Mouse (Mus musculus): ENCODE measurements at regions not wholly inside any gene's neighbourhood (a gene's known extent, or its start where the extent isn't known, plus 50 kb on each side); places are given as distances from the start of the nearest gene placed in this dataset.

GRCm38 (mm10) chr12:16210111-16210510, 393.4 kb upstream of the Trib2 start:
- intact Hi-C loops (cut with DNase I), result no loop called here
- DNase-seq, result no peak

GRCm38 (mm10) chr12:16204941-16205340, 388.2 kb upstream of the Trib2 start:
- DNase-seq, result no peak
- intact Hi-C loops (cut with DNase I), result no loop called here

GRCm38 (mm10) chr12:16196917-16197316, 380.2 kb upstream of the Trib2 start:
- DNase-seq, result no peak
- intact Hi-C loops (cut with DNase I), result no loop called here

DNA sequence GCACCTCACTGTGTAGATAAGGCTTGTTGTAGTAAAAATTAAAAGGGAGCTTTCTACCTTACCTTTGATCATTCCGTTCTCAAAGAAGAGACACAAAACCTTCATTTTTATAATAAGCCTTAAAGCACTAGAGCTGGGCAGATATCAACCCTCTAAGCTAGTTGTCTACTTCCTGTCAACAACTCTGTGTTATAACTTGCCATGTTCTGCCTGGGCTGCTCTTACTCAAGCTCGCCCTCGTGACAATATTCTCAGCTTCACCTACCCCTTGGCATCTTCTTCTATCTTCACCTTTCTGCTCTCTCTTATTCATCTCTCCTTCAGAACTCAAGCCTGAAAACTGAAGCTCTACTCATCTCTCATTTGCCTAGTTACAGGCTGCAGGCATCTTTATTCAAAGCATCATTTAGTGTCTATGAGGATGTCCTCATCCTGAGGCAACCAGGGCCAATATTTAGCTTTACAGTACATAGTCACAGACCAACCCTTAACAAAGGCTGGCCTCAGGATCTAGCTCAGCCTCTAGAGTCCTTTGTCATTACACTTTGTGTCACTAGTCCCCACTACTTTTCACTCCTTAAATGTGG, 375.2 kb upstream of the Trib2 start:
- intact Hi-C loops (cut with DNase I), result no loop called here

GRCm38 (mm10) chr12:16190706-16191105, 374.0 kb upstream of the Trib2 start:
- DNase-seq, result peak in 1 of 2 experiments; percentile 34

More for the DNA sequence above, 375.2 kb upstream of the Trib2 start:
- no peak for DNase-seq

DNA sequence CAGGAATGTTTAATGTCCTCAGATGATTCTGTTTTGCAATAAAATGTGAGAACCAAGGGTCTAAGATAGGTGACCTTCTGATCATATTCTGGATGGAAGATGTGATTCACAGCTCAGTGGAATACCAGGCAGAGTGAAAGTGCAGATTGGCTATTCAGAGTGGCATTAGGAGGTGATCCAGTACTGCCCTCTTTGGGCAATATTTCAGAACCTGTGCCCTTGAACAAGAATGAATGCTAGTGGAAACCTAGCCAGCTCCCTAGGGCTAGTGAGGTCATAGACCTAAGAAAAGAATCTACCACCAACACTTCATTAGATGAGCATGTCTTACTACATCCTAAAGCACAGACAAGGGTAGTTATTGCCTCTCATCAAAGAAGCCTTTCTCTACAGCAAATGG, 372.7 kb upstream of the Trib2 start:
- peak in 1 of 2 experiments; percentile 39 for DNase-seq
- intact Hi-C loops (cut with DNase I), result no loop called here

More at GRCm38 (mm10) chr12:16190706-16191105, 374.0 kb upstream of the Trib2 start:
- intact Hi-C loops (cut with DNase I), result no loop called here

DNA sequence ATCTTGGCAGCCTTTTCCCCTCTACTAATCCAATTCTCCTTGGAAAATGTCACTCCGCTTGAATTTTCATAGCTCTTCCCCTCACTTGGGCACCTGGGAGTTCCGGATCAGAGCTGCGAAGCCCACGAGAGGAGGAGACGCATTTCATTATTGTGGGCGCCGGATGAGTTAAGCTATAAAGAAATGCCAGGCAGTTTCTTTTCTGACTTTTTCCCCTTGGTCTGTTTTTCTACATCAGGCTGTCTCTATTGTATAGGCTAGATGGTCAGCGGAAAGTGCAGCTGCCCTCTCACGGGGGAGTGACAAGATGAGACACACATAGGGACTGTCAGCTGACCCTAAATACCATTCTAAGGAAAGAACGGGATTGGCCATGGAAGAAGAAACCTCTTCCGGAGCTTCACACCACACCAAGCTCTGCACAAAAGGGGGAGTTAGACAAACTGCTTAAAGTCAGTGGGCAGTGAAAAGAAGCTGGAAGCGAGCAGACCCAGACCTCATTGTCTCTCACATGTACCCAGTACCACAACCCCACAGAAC, 369.3 kb upstream of the Trib2 start:
- intact Hi-C loops (cut with DNase I), result loop anchor here (1.0 to 2.0 kb wide), 2 partner anchors 36 to 369 kb away; partner anchors contain the start of gene Trib2

DNA sequence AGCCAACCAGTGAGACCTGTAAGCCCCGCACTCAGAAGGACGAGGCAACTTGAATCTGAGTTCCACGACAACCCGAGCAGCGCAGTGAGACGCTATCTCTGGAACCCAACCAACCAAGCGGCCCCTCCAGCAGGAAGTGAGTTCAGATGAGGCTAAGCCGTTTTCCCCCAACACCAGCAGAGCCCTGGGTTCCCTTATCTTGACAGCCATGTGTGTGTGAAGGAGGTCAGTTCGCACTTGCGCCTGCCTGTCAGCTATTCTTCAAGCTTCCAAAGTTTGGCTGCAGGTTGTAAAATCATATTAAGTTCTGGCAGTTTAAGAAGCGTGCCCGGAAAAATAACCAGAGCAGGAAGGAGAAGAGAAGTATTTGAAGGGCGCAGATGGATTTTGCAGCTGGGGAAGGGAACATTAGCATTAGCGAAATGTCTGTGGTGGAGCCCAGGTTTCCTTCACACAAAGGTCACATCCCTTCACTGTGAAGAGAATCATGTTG, 368.8 kb upstream of the Trib2 start:
- DNase-seq, result peak; percentile 57 to 70
- intact Hi-C loops (cut with DNase I), result loop anchor here (1.0 kb wide), 1 partner anchor 37 kb away; no protein-coding TSS in a partner anchor

More for the DNA sequence above, 369.3 kb upstream of the Trib2 start:
- DNase-seq, result peak in 1 of 2 experiments; percentile 31

DNA sequence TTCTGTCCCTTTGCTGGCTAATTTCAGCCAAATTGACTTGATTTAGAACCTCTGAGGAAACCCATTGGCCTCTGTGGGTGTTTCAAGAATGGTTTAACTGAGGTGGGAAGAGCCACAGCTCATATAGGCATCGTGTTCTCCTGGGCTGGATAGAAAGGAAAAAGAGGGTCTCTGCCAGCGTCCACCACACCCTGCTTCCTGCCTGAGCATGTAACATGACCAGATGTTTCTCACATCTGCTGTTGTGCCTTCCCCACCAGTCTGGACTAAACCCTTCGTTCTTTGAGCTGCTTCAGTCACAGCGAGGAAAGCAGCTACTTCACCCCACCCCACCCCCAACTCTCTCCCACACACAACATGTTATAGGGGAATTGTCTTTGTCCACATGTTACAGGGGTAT, 366.3 kb upstream of the Trib2 start:
- intact Hi-C loops (cut with DNase I), result loop anchor here (5.0 kb wide), 1 partner anchor 166 kb away; no protein-coding TSS in a partner anchor

DNA sequence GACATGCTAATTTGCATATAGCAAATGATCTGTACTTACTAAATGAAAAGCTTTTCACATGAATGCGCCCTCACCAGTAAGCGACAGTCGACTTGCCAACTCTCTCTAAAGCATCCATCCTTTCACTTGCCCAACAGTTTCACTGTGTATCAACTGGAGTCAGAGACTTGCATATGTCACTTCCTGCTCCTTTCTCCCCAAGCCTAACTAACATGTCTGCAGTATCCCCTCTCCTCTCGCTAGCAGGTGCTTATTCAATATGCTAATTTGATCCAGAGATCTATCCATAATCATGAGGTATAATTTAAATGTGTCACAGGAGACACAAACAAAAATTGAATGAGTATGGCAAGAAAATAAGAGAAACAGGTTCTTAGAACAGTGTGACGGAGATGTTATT, 364.9 kb upstream of the Trib2 start:
- intact Hi-C loops (cut with DNase I), result loop anchor here (5.0 kb wide), 1 partner anchor 164 kb away; no protein-coding TSS in a partner anchor
- DNase-seq, result no peak

More for the DNA sequence above, 366.3 kb upstream of the Trib2 start:
- DNase-seq, result no peak

DNA sequence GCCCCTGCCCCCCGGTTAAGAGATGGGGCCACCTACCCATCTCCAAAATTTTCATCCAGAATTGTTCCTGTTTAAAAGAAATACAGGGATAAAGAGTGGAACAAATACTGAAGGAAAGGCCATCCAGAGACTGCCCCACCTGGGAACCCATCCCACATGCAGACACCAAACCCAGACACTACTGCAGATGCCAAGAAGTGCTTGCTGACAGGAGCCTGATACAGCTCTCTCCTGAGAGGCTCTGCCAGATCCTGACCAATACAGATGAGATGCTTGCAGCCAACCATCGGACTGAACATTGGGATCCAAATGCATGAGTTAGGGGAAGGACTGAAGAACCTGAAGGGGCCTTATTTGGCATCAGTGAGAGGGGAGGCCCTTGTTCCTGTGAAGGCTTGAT, 363.2 kb upstream of the Trib2 start:
- intact Hi-C loops (cut with DNase I), result loop anchor here (5.0 kb wide), 1 partner anchor 163 kb away; no protein-coding TSS in a partner anchor
- DNase-seq, result no peak

DNA sequence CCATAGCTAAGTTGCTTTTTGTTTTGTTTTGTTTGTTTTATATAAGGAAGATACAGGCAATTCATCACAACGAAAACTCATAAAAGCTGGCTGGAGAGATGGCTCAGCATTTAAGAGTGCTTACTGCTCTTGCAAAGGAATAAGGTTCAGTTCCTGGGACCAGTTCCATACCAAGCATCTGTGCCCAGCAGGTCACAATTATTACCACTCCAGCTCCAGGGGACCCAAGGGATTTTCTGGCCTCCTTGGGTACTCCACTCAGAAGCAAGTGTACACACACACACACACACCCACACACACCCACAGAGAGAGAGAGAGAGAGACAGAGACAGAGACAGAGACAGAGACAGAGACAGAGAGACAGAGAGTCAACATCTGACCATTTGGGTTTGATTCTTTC, 359.6 kb upstream of the Trib2 start:
- DNase-seq, result no peak
- intact Hi-C loops (cut with DNase I), result no loop called here

GRCm38 (mm10) chr12:16172176-16172575, 355.5 kb upstream of the Trib2 start:
- DNase-seq, result no peak
- intact Hi-C loops (cut with DNase I), result no loop called here

DNA sequence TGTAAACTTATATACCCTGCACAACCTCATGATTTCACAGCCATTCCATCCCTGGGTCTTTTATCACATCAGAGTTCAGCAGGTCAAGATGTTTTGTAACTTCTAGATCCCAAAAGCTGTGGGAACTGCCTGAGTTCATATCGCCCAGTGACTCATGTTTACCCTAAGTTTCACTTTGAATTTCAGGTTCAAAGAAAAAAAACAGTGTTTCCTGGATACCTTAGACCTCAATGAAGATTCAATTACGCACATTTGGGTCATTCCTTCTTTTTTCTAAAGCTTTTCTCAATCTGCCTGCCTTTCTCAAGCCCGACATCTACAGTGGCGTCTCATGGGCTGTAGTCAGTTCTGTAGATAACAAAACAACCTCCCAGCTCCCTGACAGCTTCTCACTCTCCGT, 354.9 kb upstream of the Trib2 start:
- DNase-seq, result no peak
- intact Hi-C loops (cut with DNase I), result no loop called here

- no peak for DNase-seq
- intact Hi-C loops (cut with DNase I), result no loop called here
Observed at GRCm38 (mm10) chr12:16169781-16170535, 353.2 kb upstream of the Trib2 start.

GRCm38 (mm10) chr12:16167793-16168343, 351.1 kb upstream of the Trib2 start:
- intact Hi-C loops (cut with DNase I), result no loop called here

DNA sequence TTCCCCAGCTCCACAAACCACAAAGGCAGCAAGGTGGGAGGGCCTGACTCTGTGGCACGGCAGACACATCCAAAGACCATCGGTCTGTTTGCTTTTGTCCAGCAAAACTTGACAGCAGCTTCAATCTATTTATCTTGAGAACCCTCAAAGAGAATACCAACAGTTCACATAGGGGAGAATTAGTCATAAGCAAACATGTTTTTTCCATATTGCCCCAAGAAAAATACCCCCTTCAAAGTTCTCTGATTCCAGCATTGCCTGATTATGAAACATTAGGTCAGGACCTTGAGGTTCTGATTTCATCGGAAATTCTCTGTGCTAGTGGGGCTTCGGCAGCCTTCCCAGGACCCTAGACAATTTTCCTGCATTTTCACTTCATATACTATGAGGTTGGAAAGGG, 348.4 kb upstream of the Trib2 start:
- DNase-seq, result no peak
- intact Hi-C loops (cut with DNase I), result no loop called here

More at GRCm38 (mm10) chr12:16167793-16168343, 351.1 kb upstream of the Trib2 start:
- DNase-seq, result no peak

- no peak for DNase-seq
- intact Hi-C loops (cut with DNase I), result no loop called here
Observed at GRCm38 (mm10) chr12:16161947-16162346, 345.2 kb upstream of the Trib2 start.

DNA sequence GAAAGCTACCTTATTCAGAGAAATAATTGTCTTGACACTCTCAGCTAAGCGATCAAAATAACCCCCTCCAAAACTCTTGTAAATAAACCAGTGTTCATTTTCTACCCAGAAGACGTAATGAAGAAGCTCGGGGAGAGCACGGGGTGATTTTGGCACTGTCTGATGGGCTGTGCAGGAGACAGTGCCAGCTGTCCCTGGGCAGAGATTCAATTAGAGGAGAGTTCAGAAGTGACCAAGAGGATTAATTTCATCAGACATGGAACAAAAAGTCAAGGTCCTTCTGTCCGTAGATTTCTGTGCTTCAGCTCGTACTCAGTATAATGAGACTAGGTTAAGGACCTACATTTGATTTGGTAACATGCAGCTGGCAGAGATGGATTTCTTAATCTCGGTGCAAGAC, 341.2 kb upstream of the Trib2 start:
- peak; percentile 38 to 72 for DNase-seq

DNA sequence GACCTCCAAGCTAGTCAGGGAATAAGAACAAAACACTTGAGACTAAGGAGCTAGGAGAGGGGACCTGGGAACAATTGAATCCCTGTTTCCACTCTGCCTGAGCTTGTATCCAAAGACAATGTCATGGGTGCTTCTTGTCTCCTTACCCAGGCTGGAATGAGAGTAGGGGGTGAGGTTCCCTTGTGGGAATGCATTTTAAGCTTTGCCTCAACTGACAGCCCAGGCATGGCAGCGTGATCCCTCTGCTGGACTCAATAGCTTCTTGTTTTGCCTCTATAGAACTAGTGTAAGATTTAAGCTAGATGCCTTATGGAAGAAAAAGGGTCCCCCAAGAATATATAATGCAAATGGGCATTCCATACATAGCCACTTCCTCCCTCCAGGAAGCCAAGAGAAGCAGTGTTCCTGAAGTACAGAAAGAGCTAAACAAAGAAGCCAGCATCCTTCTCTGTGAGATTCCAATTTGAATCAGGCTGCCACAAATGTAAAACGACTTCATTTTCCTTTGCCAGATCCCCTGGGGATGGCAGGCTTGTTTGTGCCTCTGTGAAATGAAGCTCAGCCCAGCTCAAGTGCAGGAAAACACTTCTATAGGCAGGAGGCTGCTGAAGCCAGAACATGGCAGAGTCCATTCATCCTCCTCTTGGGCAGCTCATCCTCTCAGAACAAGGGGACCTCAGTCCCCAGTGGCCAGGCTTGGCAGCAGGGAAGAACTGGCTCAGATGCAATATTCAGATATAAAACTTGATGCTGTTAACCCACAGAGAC, 339.3 kb upstream of the Trib2 start:
- no peak for DNase-seq
- intact Hi-C loops (cut with DNase I), result loop anchor here (10.0 kb wide), 1 partner anchor 341 kb away; the partner anchor contains the start of gene Trib2

More for the DNA sequence above, 341.2 kb upstream of the Trib2 start:
- intact Hi-C loops (cut with DNase I), result loop anchor here (10.0 kb wide), 1 partner anchor 343 kb away; the partner anchor contains the start of gene Trib2
